Mouse (Mus musculus) cerebral cortex, adult 2 months (tissue): Measurements from ENCODE around the gene Hpf1.

Source experiments
- WGBS: fragments of 180-500 bp; shearing (Covaris S2); methylation state at CpG from one replicate; pipeline ENCODE4 v1.1.7; 2018; 5-methylcytosine and 5-hydroxymethylcytosine counted together

Gene Hpf1

GRCm38 (mm10) chr8:60912081-60912480 lies 21.9 kb downstream of the Hpf1 start:
- 48% methylated on average over 4 of the region's 4 CpGs for WGBS

GRCm38 (mm10) chr8:60912554-60912953 lies 22.3 kb downstream of the Hpf1 start:
- WGBS: 61% methylated on average over 10 of the region's 10 CpGs

- WGBS: 63% methylated on average over 3 of the region's 3 CpGs
Measured at GRCm38 (mm10) chr8:60919069-60919468, 28.9 kb downstream of the Hpf1 start.

GRCm38 (mm10) chr8:60920176-60920575 lies 30.0 kb downstream of the Hpf1 start:
- WGBS: 76% methylated on average over 4 of the region's 4 CpGs

GRCm38 (mm10) chr8:60938717-60939424 lies 48.7 kb downstream of the Hpf1 start:
- WGBS: 47% methylated on average over 3 of the region's 3 CpGs

- WGBS: 94% methylated on average over 2 of the region's 2 CpGs
Measured at GRCm38 (mm10) chr8:60942867-60943266, 52.6 kb downstream of the Hpf1 start.

- WGBS: 40% methylated on average over 4 of the region's 4 CpGs
Measured at GRCm38 (mm10) chr8:60949859-60950258, 59.6 kb downstream of the Hpf1 start.

- 59% methylated on average over 4 of the region's 4 CpGs for WGBS
Measured at GRCm38 (mm10) chr8:60951271-60951670, 61.1 kb downstream of the Hpf1 start.

GRCm38 (mm10) chr8:60951757-60952156 lies 61.5 kb downstream of the Hpf1 start:
- 100% methylated on average over 1 of the region's 1 CpGs for WGBS

- WGBS: 31% methylated on average over 5 of the region's 5 CpGs
Measured at GRCm38 (mm10) chr8:60952803-60953202, 62.6 kb downstream of the Hpf1 start.

GRCm38 (mm10) chr8:60954281-60955014 lies 64.2 kb downstream of the Hpf1 start:
- WGBS: 4% methylated on average over 15 of the region's 15 CpGs

- WGBS: 96% methylated on average over 7 of the region's 7 CpGs
Measured at GRCm38 (mm10) chr8:60956847-60957246, 66.6 kb downstream of the Hpf1 start.
